Mouse (Mus musculus): Measurements from ENCODE around the gene Top3b. TPM values are rescaled to one million over a fixed set of nuclear protein-coding genes. Genes with fewer than 3 reads are reported as not detected.
"Not testable (repeated sequence)": the region's sequence is repeated elsewhere in the genome, so short reads cannot be mapped to it uniquely, and the experiment has no call there.

The Top3b gene
- polyA plus RNA-seq, 1 experiment = 41.0 TPM

- Histone ChIP-seq H3K79me3 (ENCODE audit: low read depth) (no peaks in the 10 kb centered on the region), H3K27me3 (ENCODE audit: control insufficient read depth, insufficient read depth, insufficient read length) (no peaks in the 10 kb centered on the region), H3K36me3 (ENCODE audit: control insufficient read depth, insufficient read depth) (peaks cover 28% of the 10 kb centered on the region), H3ac (ENCODE audit: control insufficient read depth, insufficient read length, low read depth) (no peak overlapping the region), H3K4me3 (ENCODE audit: insufficient read depth, poor library complexity, severe bottlenecking) (no peak overlapping the region), H3K79me2 (ENCODE audit: control insufficient read depth, insufficient read depth) (no peaks in the 10 kb centered on the region)
- TF ChIP-seq USF1 (IDR thresholded peaks at IDR 0.05; ENCODE audit: low read depth) (no peak), MAX (IDR thresholded peaks at IDR 0.05) (no peak), CTCF (IDR thresholded peaks at IDR 0.05; ENCODE audit: control insufficient read depth, insufficient read depth, insufficient read length) (no peak), CEBPB (IDR thresholded peaks at IDR 0.05; ENCODE audit: low read depth) (no peak), FOSL1 (IDR thresholded peaks at IDR 0.05; ENCODE audit: insufficient read depth, low read length, poor library complexity, severe bottlenecking) (no peak), MYOG (IDR thresholded peaks at IDR 0.05; ENCODE audit: control insufficient read depth, extremely low read depth, insufficient read length) (no peak), MYOD1 (IDR thresholded peaks at IDR 0.05; ENCODE audit: control insufficient read depth, insufficient read length, low read depth) (no peak)
Measured at GRCm38 (mm10) chr16:16918441-16919117, 48.0 kb downstream of the Top3b start.

- H3K36me3 ChIP-seq (ENCODE audit: control insufficient read depth, insufficient read depth) = peaks cover 24% of the 10 kb centered on the region
- no peaks in the 10 kb centered on the region for H3K79me3 ChIP-seq (ENCODE audit: low read depth)
- no peak overlapping the region for H3K4me3 ChIP-seq (ENCODE audit: insufficient read depth, poor library complexity, severe bottlenecking)
- no peaks in the 10 kb centered on the region for H3K27me3 ChIP-seq (ENCODE audit: control insufficient read depth, insufficient read depth, insufficient read length)
- no peaks in the 10 kb centered on the region for H3K79me2 ChIP-seq (ENCODE audit: control insufficient read depth, insufficient read depth)
- TF ChIP-seq MYOG (IDR thresholded peaks at IDR 0.05; ENCODE audit: control insufficient read depth, extremely low read depth, insufficient read length) = no peak
- no peak for TF ChIP-seq MYOD1 (IDR thresholded peaks at IDR 0.05; ENCODE audit: control insufficient read depth, insufficient read length, low read depth)
- no peak for TF ChIP-seq MAX (IDR thresholded peaks at IDR 0.05)
- TF ChIP-seq FOSL1 (IDR thresholded peaks at IDR 0.05; ENCODE audit: insufficient read depth, low read length, poor library complexity, severe bottlenecking) = no peak
- no peak for TF ChIP-seq CEBPB (IDR thresholded peaks at IDR 0.05; ENCODE audit: low read depth)
- TF ChIP-seq USF1 (IDR thresholded peaks at IDR 0.05; ENCODE audit: low read depth) = no peak
- TF ChIP-seq CTCF (IDR thresholded peaks at IDR 0.05; ENCODE audit: control insufficient read depth, insufficient read depth, insufficient read length) = no peak
- no peak overlapping the region for H3ac ChIP-seq (ENCODE audit: control insufficient read depth, insufficient read length, low read depth)
Measured at GRCm38 (mm10) chr16:16921021-16921435, 50.5 kb downstream of the Top3b start.

- no peak for TF ChIP-seq CTCF (IDR thresholded peaks at IDR 0.05; ENCODE audit: control insufficient read depth, insufficient read depth, insufficient read length)
- no peak for TF ChIP-seq USF1 (IDR thresholded peaks at IDR 0.05; ENCODE audit: low read depth)
- TF ChIP-seq CEBPB (IDR thresholded peaks at IDR 0.05; ENCODE audit: low read depth) = no peak
- Histone ChIP-seq H3K27me3 (ENCODE audit: control insufficient read depth, insufficient read depth, insufficient read length) (no peaks in the 10 kb centered on the region), H3K79me3 (ENCODE audit: low read depth) (no peaks in the 10 kb centered on the region), H3K4me3 (ENCODE audit: insufficient read depth, poor library complexity, severe bottlenecking) (no peak overlapping the region), H3K36me3 (ENCODE audit: control insufficient read depth, insufficient read depth) (no peaks in the 10 kb centered on the region), H3K79me2 (ENCODE audit: control insufficient read depth, insufficient read depth) (no peaks in the 10 kb centered on the region), H3ac (ENCODE audit: control insufficient read depth, insufficient read length, low read depth) (no peak overlapping the region)
Measured at GRCm38 (mm10) chr16:16924481-16924880, 53.9 kb downstream of the Top3b start.

- Histone ChIP-seq H3K27me3 (ENCODE audit: control insufficient read depth, insufficient read depth, insufficient read length) (no peaks in the 10 kb centered on the region), H3ac (ENCODE audit: control insufficient read depth, insufficient read length, low read depth) (no peak overlapping the region), H3K79me3 (ENCODE audit: low read depth) (no peaks in the 10 kb centered on the region), H3K36me3 (ENCODE audit: control insufficient read depth, insufficient read depth) (no peaks in the 10 kb centered on the region), H3K4me3 (ENCODE audit: insufficient read depth, poor library complexity, severe bottlenecking) (no peak overlapping the region), H3K79me2 (ENCODE audit: control insufficient read depth, insufficient read depth) (no peaks in the 10 kb centered on the region)
- TF ChIP-seq FOSL1 (IDR thresholded peaks at IDR 0.05; ENCODE audit: insufficient read depth, low read length, poor library complexity, severe bottlenecking) (no peak), USF1 (IDR thresholded peaks at IDR 0.05; ENCODE audit: low read depth) (no peak), MYOG (IDR thresholded peaks at IDR 0.05; ENCODE audit: control insufficient read depth, extremely low read depth, insufficient read length) (no peak), CTCF (IDR thresholded peaks at IDR 0.05; ENCODE audit: control insufficient read depth, insufficient read depth, insufficient read length) (no peak)
Measured at GRCm38 (mm10) chr16:16926536-16926935, 56.0 kb downstream of the Top3b start.

GRCm38 (mm10) chr16:16928908-16929307 is 58.4 kb downstream of the Top3b start:
- H3ac ChIP-seq (ENCODE audit: control insufficient read depth, insufficient read length, low read depth); H3K36me3 ChIP-seq (ENCODE audit: control insufficient read depth, insufficient read depth); H3K27me3 ChIP-seq (ENCODE audit: control insufficient read depth, insufficient read depth, insufficient read length); H3K4me3 ChIP-seq (ENCODE audit: insufficient read depth, poor library complexity, severe bottlenecking); H3K79me3 ChIP-seq (ENCODE audit: low read depth); H3K79me2 ChIP-seq (ENCODE audit: control insufficient read depth, insufficient read depth): not testable (repeated sequence)

- Histone ChIP-seq H3K79me3 (ENCODE audit: low read depth) (no peaks in the 10 kb centered on the region), H3ac (ENCODE audit: control insufficient read depth, insufficient read length, low read depth) (no peak overlapping the region), H3K27me3 (ENCODE audit: control insufficient read depth, insufficient read depth, insufficient read length) (no peaks in the 10 kb centered on the region), H3K36me3 (ENCODE audit: control insufficient read depth, insufficient read depth) (no peaks in the 10 kb centered on the region), H3K4me3 (ENCODE audit: insufficient read depth, poor library complexity, severe bottlenecking) (no peak overlapping the region), H3K79me2 (ENCODE audit: control insufficient read depth, insufficient read depth) (no peaks in the 10 kb centered on the region)
- TF ChIP-seq CEBPB (IDR thresholded peaks at IDR 0.05; ENCODE audit: low read depth) (no peak), CTCF (IDR thresholded peaks at IDR 0.05; ENCODE audit: control insufficient read depth, insufficient read depth, insufficient read length) (no peak), MYOG (IDR thresholded peaks at IDR 0.05; ENCODE audit: control insufficient read depth, extremely low read depth, insufficient read length) (no peak), MYOD1 (IDR thresholded peaks at IDR 0.05; ENCODE audit: control insufficient read depth, insufficient read length, low read depth) (no peak)
Measured at GRCm38 (mm10) chr16:16930326-16930725, 59.8 kb downstream of the Top3b start.
